Mouse (Mus musculus): ENCODE data around the gene Mrpl53.

DNA sequence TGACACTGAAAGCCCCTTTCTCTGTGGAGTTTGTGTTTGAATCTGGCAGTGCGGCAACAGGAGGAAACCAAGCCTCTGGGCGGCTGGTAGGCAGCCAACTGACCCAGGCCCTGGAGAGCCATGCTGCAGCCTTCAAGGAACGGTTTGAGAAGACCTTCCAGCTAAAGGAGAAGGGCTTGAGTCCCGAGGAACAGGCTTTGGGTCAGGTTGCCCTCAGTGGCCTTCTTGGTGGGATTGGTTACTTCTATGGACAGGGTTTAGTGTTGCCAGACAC, 8.3 kb downstream of the Mrpl53 start:
- TF ChIP-seq CTCF (IDR thresholded peaks at IDR 0.05; ENCODE audit: extremely low read depth, insufficient read depth, insufficient read length, insufficient replicate concordance) (no peak), POLR2A (IDR thresholded peaks at IDR 0.05; ENCODE audit: low read depth, low read length) (no peak)

All from spleen, adult 2 months (tissue).